Mouse (Mus musculus): ENCODE data around the gene Phf20. TPM values are rescaled to one million over a fixed set of nuclear protein-coding genes. Genes with fewer than 3 reads are reported as not detected.

Phf20 gene
- 50.9 and 57.2 TPM in 2 replicates for polyA plus RNA-seq (2015; fragmentation: Nextera tagmentation; extraction: Ambion mirVana)

- Histone ChIP-seq H3K27ac (ENCODE audit: low read length) (peak within 1 kb of the TSS; percentile 95), H3K4me3 (replicated peaks; ENCODE audit: low read length) (peak within 1 kb of the TSS; percentile 79), H3K4me1 (ENCODE audit: control insufficient read depth, insufficient read depth, low read length) (peaks cover 29% of the 10 kb centered on the region), H3K27me3 (ENCODE audit: control insufficient read depth, insufficient read depth, low read length) (no peaks in the 10 kb centered on the region), H3K9me3 (replicated peaks; ENCODE audit: control insufficient read depth, low read length) (no peaks in the 10 kb centered on the region), H3K4me2 (ENCODE audit: low read depth, low read length) (peak within 1 kb of the TSS; percentile 86), H3K36me3 (ENCODE audit: control insufficient read depth, insufficient read depth, low read length) (no peaks in the 10 kb centered on the region), H3K9ac (ENCODE audit: low read length) (peak within 1 kb of the TSS; percentile 91)
- peak; percentile 99 for ATAC-seq (ENCODE audit: insufficient read depth, low FRiP score)
- WGBS = under 1% methylated on average over 86 of the region's 88 CpGs
These were observed at the start of gene Phf20 for GRCm38 (mm10) chr2:156196302-156197128. Phf20 (plus strand) TSS chr2:156196466.

DNA sequence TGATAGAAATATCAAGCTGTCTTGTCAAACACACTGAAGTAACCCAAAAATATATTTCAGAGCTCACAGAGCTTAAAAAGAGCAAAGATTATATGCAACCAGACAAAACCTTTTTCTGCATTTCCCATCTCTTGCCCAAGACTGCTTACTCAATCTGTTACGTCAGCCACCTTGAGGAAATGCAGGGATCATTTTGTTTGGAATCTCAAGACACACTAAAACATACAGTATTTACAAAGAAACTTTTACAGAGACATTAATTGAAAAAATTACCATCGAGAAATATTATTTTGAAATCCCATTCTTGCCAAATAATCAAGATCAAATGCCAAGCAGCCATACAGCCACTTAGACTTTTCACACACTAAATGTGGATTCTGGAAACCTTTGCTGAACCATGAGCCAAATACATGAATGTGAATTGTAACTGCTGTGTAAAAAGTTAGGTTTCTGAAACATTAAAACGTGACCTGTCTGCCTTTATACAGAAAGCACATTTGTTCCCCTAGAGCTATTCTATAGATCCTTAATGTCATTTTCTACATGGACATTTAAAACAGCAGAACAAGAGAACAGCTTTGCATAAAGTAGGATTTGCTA, 48.9 kb upstream of the Phf20 start:
- H3K4me1 ChIP-seq (ENCODE audit: control insufficient read depth, insufficient read depth, low read length) = peaks cover 9% of the 10 kb centered on the region
- 78% methylated on average over 3 of the region's 3 CpGs for WGBS
- H3K36me3 ChIP-seq (ENCODE audit: control insufficient read depth, insufficient read depth, low read length) = peaks cover 9% of the 10 kb centered on the region

DNA sequence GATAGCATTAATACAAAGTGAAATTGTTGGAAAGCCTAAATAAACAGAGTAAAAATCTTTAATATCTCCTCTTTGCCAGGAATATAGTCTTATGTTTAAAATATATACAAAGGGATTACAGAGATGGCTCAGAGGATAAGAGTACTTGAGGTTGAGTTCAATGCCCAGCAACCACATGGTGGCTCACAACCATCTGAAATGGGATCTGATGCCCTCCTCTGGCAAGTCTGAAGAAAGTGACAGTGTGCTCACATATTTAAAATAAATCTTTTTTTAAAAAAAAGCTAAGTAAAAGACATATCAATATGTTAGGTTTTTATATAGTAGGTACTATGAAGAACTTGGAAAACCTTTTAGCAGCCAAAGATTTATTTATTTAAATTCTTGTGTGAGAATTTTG, 44.7 kb upstream of the Phf20 start:
- no peak overlapping the region for H3K4me2 ChIP-seq (ENCODE audit: low read depth, low read length)
- ATAC-seq (ENCODE audit: insufficient read depth, low FRiP score) = no peak
- H3K27me3 ChIP-seq (ENCODE audit: control insufficient read depth, insufficient read depth, low read length) = no peaks in the 10 kb centered on the region
- no peak overlapping the region for H3K9ac ChIP-seq (ENCODE audit: low read length)
- no peak overlapping the region for H3K4me3 ChIP-seq (replicated peaks; ENCODE audit: low read length)
- no peaks in the 10 kb centered on the region for H3K9me3 ChIP-seq (replicated peaks; ENCODE audit: control insufficient read depth, low read length)
- H3K4me1 ChIP-seq (ENCODE audit: control insufficient read depth, insufficient read depth, low read length) = no peaks in the 10 kb centered on the region
- H3K36me3 ChIP-seq (ENCODE audit: control insufficient read depth, insufficient read depth, low read length) = peaks cover 24% of the 10 kb centered on the region
- H3K27ac ChIP-seq (ENCODE audit: low read length) = no peak overlapping the region

More for the DNA sequence above, 48.9 kb upstream of the Phf20 start:
- Histone ChIP-seq H3K27ac (ENCODE audit: low read length) (no peak overlapping the region), H3K4me2 (ENCODE audit: low read depth, low read length) (no peak overlapping the region), H3K9ac (ENCODE audit: low read length) (no peak overlapping the region), H3K9me3 (replicated peaks; ENCODE audit: control insufficient read depth, low read length) (no peaks in the 10 kb centered on the region), H3K4me3 (replicated peaks; ENCODE audit: low read length) (no peak overlapping the region), H3K27me3 (ENCODE audit: control insufficient read depth, insufficient read depth, low read length) (no peaks in the 10 kb centered on the region)
- ATAC-seq (ENCODE audit: insufficient read depth, low FRiP score) = no peak

- 90% methylated on average over 1 of the region's 1 CpGs for WGBS
- ATAC-seq (ENCODE audit: insufficient read depth, low FRiP score) = no peak
- no peak overlapping the region for H3K4me2 ChIP-seq (ENCODE audit: low read depth, low read length)
- H3K27me3 ChIP-seq (ENCODE audit: control insufficient read depth, insufficient read depth, low read length) = no peaks in the 10 kb centered on the region
- peaks cover 38% of the 10 kb centered on the region for H3K36me3 ChIP-seq (ENCODE audit: control insufficient read depth, insufficient read depth, low read length)
- H3K4me1 ChIP-seq (ENCODE audit: control insufficient read depth, insufficient read depth, low read length) = no peaks in the 10 kb centered on the region
- H3K9me3 ChIP-seq (replicated peaks; ENCODE audit: control insufficient read depth, low read length) = no peaks in the 10 kb centered on the region
- H3K4me3 ChIP-seq (replicated peaks; ENCODE audit: low read length) = no peak overlapping the region
- H3K27ac ChIP-seq (ENCODE audit: low read length) = no peak overlapping the region
- no peak overlapping the region for H3K9ac ChIP-seq (ENCODE audit: low read length)
These were observed 30.8 kb upstream of the Phf20 start for GRCm38 (mm10) chr2:156165478-156165877.

- no peak for ATAC-seq (ENCODE audit: insufficient read depth, low FRiP score)
- Histone ChIP-seq H3K4me3 (replicated peaks; ENCODE audit: low read length) (no peak overlapping the region), H3K36me3 (ENCODE audit: control insufficient read depth, insufficient read depth, low read length) (peaks cover 34% of the 10 kb centered on the region)
These were observed 29.7 kb upstream of the Phf20 start for GRCm38 (mm10) chr2:156166557-156166956.

DNA sequence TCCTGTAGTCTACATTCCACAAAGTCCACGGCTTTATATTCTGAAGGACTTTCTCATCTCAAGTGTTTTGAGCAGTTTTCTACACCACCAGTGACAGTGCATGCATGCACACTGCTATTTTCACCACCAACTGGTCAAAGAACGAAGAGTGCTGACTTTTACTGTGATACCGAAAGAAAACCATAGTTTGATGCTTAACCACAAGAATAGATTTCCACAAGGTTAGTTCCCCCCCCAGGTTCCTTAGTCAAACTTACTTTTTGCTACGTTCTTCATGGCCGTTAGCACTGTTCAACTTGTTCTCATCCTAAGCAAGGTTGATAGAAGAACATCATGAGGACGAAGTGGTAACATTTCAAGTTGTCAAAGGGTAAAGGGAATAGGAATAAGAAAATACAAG, 19.2 kb upstream of the Phf20 start:
- H3K27ac ChIP-seq (ENCODE audit: low read length) = no peak overlapping the region
- peaks cover 15% of the 10 kb centered on the region for H3K4me1 ChIP-seq (ENCODE audit: control insufficient read depth, insufficient read depth, low read length)
- peaks cover 19% of the 10 kb centered on the region; the same call in 1 of the 2 replicates for H3K36me3 ChIP-seq (ENCODE audit: control insufficient read depth, insufficient read depth, low read length)
- no peak for ATAC-seq (ENCODE audit: insufficient read depth, low FRiP score)
- 76% methylated on average over 6 of the region's 6 CpGs for WGBS
- H3K9me3 ChIP-seq (replicated peaks; ENCODE audit: control insufficient read depth, low read length) = no peaks in the 10 kb centered on the region
- H3K4me3 ChIP-seq (replicated peaks; ENCODE audit: low read length) = peak overlapping the region; percentile 12
- no peak overlapping the region for H3K9ac ChIP-seq (ENCODE audit: low read length)
- no peak overlapping the region; the same call in 1 of the 2 replicates for H3K4me2 ChIP-seq (ENCODE audit: low read depth, low read length)
- no peaks in the 10 kb centered on the region for H3K27me3 ChIP-seq (ENCODE audit: control insufficient read depth, insufficient read depth, low read length)

More at GRCm38 (mm10) chr2:156166557-156166956, 29.7 kb upstream of the Phf20 start:
- H3K27me3 ChIP-seq (ENCODE audit: control insufficient read depth, insufficient read depth, low read length) = no peaks in the 10 kb centered on the region
- WGBS = 90% methylated on average over 5 of the region's 5 CpGs
- H3K4me2 ChIP-seq (ENCODE audit: low read depth, low read length) = no peak overlapping the region
- H3K4me1 ChIP-seq (ENCODE audit: control insufficient read depth, insufficient read depth, low read length) = no peaks in the 10 kb centered on the region
- no peak overlapping the region for H3K9ac ChIP-seq (ENCODE audit: low read length)
- H3K27ac ChIP-seq (ENCODE audit: low read length) = no peak overlapping the region
- no peaks in the 10 kb centered on the region for H3K9me3 ChIP-seq (replicated peaks; ENCODE audit: control insufficient read depth, low read length)

DNA sequence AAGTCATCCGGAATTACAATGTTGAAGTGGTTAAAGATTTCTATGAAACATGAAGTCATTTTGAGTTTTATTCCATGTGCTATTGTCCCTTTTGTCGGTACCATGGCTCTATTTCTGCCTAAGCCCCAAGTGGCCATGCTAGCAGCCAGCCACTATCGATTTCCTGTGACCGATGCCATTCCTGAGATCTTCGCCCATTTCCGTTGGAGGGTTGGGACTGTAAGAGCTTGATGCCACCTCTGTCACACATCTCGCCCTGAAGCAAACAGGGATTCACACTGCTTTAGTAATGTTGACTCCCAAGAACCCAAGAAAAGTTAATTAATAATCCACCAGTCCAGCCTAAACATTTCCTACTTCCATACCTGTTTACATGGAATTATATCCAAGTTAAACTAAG, 18.6 kb upstream of the Phf20 start:
- Histone ChIP-seq H3K27ac (ENCODE audit: low read length) (no peak overlapping the region), H3K9ac (ENCODE audit: low read length) (no peak overlapping the region), H3K27me3 (ENCODE audit: control insufficient read depth, insufficient read depth, low read length) (no peaks in the 10 kb centered on the region), H3K4me1 (ENCODE audit: control insufficient read depth, insufficient read depth, low read length) (peaks cover 15% of the 10 kb centered on the region), H3K4me2 (ENCODE audit: low read depth, low read length) (peak overlapping the region; percentile 93), H3K9me3 (replicated peaks; ENCODE audit: control insufficient read depth, low read length) (no peaks in the 10 kb centered on the region), H3K36me3 (ENCODE audit: control insufficient read depth, insufficient read depth, low read length) (peaks cover 16% of the 10 kb centered on the region; the same call in 1 of the 2 replicates), H3K4me3 (replicated peaks; ENCODE audit: low read length) (peak overlapping the region; percentile 33)
- no peak for ATAC-seq (ENCODE audit: insufficient read depth, low FRiP score)
- WGBS = 63% methylated on average over 7 of the region's 7 CpGs

GRCm38 (mm10) chr2:156179046-156179795, 17.0 kb upstream of the Phf20 start:
- Histone ChIP-seq H3K9me3 (replicated peaks; ENCODE audit: control insufficient read depth, low read length) (no peaks in the 10 kb centered on the region), H3K27ac (ENCODE audit: low read length) (peak overlapping the region; percentile 96), H3K4me2 (ENCODE audit: low read depth, low read length) (peak overlapping the region; percentile 93), H3K4me1 (ENCODE audit: control insufficient read depth, insufficient read depth, low read length) (peaks cover 15% of the 10 kb centered on the region), H3K27me3 (ENCODE audit: control insufficient read depth, insufficient read depth, low read length) (no peaks in the 10 kb centered on the region), H3K36me3 (ENCODE audit: control insufficient read depth, insufficient read depth, low read length) (peaks cover 14% of the 10 kb centered on the region; the same call in 1 of the 2 replicates), H3K9ac (ENCODE audit: low read length) (peak overlapping the region; percentile 100), H3K4me3 (replicated peaks; ENCODE audit: low read length) (peak overlapping the region; percentile 79)
- ATAC-seq (ENCODE audit: insufficient read depth, low FRiP score) = peak; percentile 63
- under 1% methylated on average over 47 of the region's 47 CpGs for WGBS

GRCm38 (mm10) chr2:156179796-156180093, 16.5 kb upstream of the Phf20 start:
- 0% methylated on average over 34 of the region's 41 CpGs for WGBS
- no peak; the same call in 1 of the 2 replicates for ATAC-seq (ENCODE audit: insufficient read depth, low FRiP score)
- Histone ChIP-seq H3K27ac (ENCODE audit: low read length) (peak overlapping the region; percentile 96), H3K36me3 (ENCODE audit: control insufficient read depth, insufficient read depth, low read length) (peaks cover 14% of the 10 kb centered on the region; the same call in 1 of the 2 replicates), H3K27me3 (ENCODE audit: control insufficient read depth, insufficient read depth, low read length) (no peaks in the 10 kb centered on the region), H3K4me3 (replicated peaks; ENCODE audit: low read length) (peak overlapping the region; percentile 79), H3K9ac (ENCODE audit: low read length) (peak overlapping the region; percentile 100), H3K4me1 (ENCODE audit: control insufficient read depth, insufficient read depth, low read length) (peaks cover 15% of the 10 kb centered on the region), H3K4me2 (ENCODE audit: low read depth, low read length) (0 out of 2 replicates have a peak overlapping the region, but pooled peaks have one; percentile 93), H3K9me3 (replicated peaks; ENCODE audit: control insufficient read depth, low read length) (no peaks in the 10 kb centered on the region)

All from stomach, embryonic 16.5 days (tissue).